Mouse (Mus musculus): ENCODE measurements around the gene Tox2. TPM values are rescaled to one million over a fixed set of nuclear protein-coding genes. Genes with fewer than 3 reads are reported as not detected.

The Tox2 gene
- polyA plus RNA-seq, 1 experiment from 2014 or later, result 26.6 TPM

- no peak for DNase-seq (ENCODE audit: extremely low spot score, low spot score)
- WGBS, result 22% methylated on average over 5 of the region's 5 CpGs
- H3K27ac ChIP-seq, result no peak overlapping the region
- no peaks in the 10 kb centered on the region for H3K36me3 ChIP-seq (replicated peaks)
- no peak overlapping the region for H3K4me3 ChIP-seq
- H3K9me3 ChIP-seq, result no peaks in the 10 kb centered on the region
- no peaks in the 10 kb centered on the region for H3K27me3 ChIP-seq (ENCODE audit: poor library complexity, severe bottlenecking)
- peaks cover 57% of the 10 kb centered on the region for H3K4me1 ChIP-seq
Measured at GRCm38 (mm10) chr2:163241867-163242266, 38.9 kb downstream of the Tox2 start.

- Histone ChIP-seq H3K4me1 (peaks cover 48% of the 10 kb centered on the region), H3K9me3 (no peaks in the 10 kb centered on the region), H3K36me3 (replicated peaks) (peaks cover 9% of the 10 kb centered on the region), H3K27ac (peak overlapping the region; percentile 53; the same call in 1 of the 2 replicates), H3K27me3 (ENCODE audit: poor library complexity, severe bottlenecking) (no peaks in the 10 kb centered on the region), H3K4me3 (no peak overlapping the region)
- no peak for DNase-seq (ENCODE audit: extremely low spot score, low spot score)
- 81% methylated on average over 12 of the region's 12 CpGs for WGBS
Measured at GRCm38 (mm10) chr2:163243917-163244852, 41.3 kb downstream of the Tox2 start.

GRCm38 (mm10) chr2:163248912-163249311 lies 46.0 kb downstream of the Tox2 start:
- WGBS, result 75% methylated on average over 7 of the region's 7 CpGs
- no peak for DNase-seq (ENCODE audit: extremely low spot score, low spot score)
- H3K27me3 ChIP-seq (ENCODE audit: poor library complexity, severe bottlenecking), result no peaks in the 10 kb centered on the region
- H3K27ac ChIP-seq, result no peak overlapping the region
- peaks cover 22% of the 10 kb centered on the region for H3K36me3 ChIP-seq (replicated peaks)
- peaks cover 27% of the 10 kb centered on the region for H3K4me1 ChIP-seq
- no peak overlapping the region for H3K4me3 ChIP-seq
- H3K9me3 ChIP-seq, result no peaks in the 10 kb centered on the region

GRCm38 (mm10) chr2:163252645-163253044 lies 49.7 kb downstream of the Tox2 start:
- H3K27me3 ChIP-seq (ENCODE audit: poor library complexity, severe bottlenecking), result no peaks in the 10 kb centered on the region
- H3K27ac ChIP-seq, result no peak overlapping the region
- DNase-seq (ENCODE audit: extremely low spot score, low spot score), result no peak
- peaks cover 27% of the 10 kb centered on the region for H3K36me3 ChIP-seq (replicated peaks)
- no peak overlapping the region for H3K4me3 ChIP-seq
- 97% methylated on average over 2 of the region's 2 CpGs for WGBS
- H3K9me3 ChIP-seq, result no peaks in the 10 kb centered on the region
- peaks cover 4% of the 10 kb centered on the region; the same call in 1 of the 2 replicates for H3K4me1 ChIP-seq

GRCm38 (mm10) chr2:163253248-163254099 lies 50.5 kb downstream of the Tox2 start:
- Histone ChIP-seq H3K27me3 (ENCODE audit: poor library complexity, severe bottlenecking) (no peaks in the 10 kb centered on the region), H3K4me1 (peaks cover 4% of the 10 kb centered on the region; the same call in 1 of the 2 replicates), H3K4me3 (no peak overlapping the region), H3K27ac (no peak overlapping the region), H3K9me3 (no peaks in the 10 kb centered on the region), H3K36me3 (replicated peaks) (peaks cover 25% of the 10 kb centered on the region)
- no peak for DNase-seq (ENCODE audit: extremely low spot score, low spot score)
- WGBS, result 88% methylated on average over 22 of the region's 22 CpGs

- no peak for DNase-seq (ENCODE audit: extremely low spot score, low spot score)
- H3K27ac ChIP-seq, result no peak overlapping the region
- no peaks in the 10 kb centered on the region for H3K27me3 ChIP-seq (ENCODE audit: poor library complexity, severe bottlenecking)
- 91% methylated on average over 6 of the region's 6 CpGs for WGBS
- no peaks in the 10 kb centered on the region for H3K9me3 ChIP-seq
- H3K4me3 ChIP-seq, result no peak overlapping the region
- H3K4me1 ChIP-seq, result peaks cover 4% of the 10 kb centered on the region; the same call in 1 of the 2 replicates
- peaks cover 24% of the 10 kb centered on the region for H3K36me3 ChIP-seq (replicated peaks)
Measured at GRCm38 (mm10) chr2:163254228-163254627, 51.3 kb downstream of the Tox2 start.

GRCm38 (mm10) chr2:163256765-163257164 lies 53.8 kb downstream of the Tox2 start:
- Histone ChIP-seq H3K27me3 (ENCODE audit: poor library complexity, severe bottlenecking) (no peaks in the 10 kb centered on the region), H3K36me3 (replicated peaks) (peaks cover 11% of the 10 kb centered on the region), H3K9me3 (no peaks in the 10 kb centered on the region), H3K27ac (no peak overlapping the region), H3K4me1 (peaks cover 13% of the 10 kb centered on the region), H3K4me3 (no peak overlapping the region)
- 86% methylated on average over 1 of the region's 1 CpGs for WGBS
- no peak for DNase-seq (ENCODE audit: extremely low spot score, low spot score)

GRCm38 (mm10) chr2:163261362-163262054 lies 58.6 kb downstream of the Tox2 start:
- H3K27me3 ChIP-seq (ENCODE audit: poor library complexity, severe bottlenecking), result no peaks in the 10 kb centered on the region
- WGBS, result 76% methylated on average over 6 of the region's 6 CpGs

GRCm38 (mm10) chr2:163262055-163262420 lies 59.1 kb downstream of the Tox2 start:
- no peak for DNase-seq (ENCODE audit: extremely low spot score, low spot score)

More at GRCm38 (mm10) chr2:163261362-163262054, 58.6 kb downstream of the Tox2 start:
- Histone ChIP-seq H3K9me3 (no peaks in the 10 kb centered on the region), H3K36me3 (replicated peaks) (peaks cover 22% of the 10 kb centered on the region), H3K4me3 (no peak overlapping the region), H3K4me1 (peaks cover 9% of the 10 kb centered on the region), H3K27ac (peak overlapping the region; percentile 51; the same call in 1 of the 2 replicates)
- DNase-seq (ENCODE audit: extremely low spot score, low spot score), result no peak

GRCm38 (mm10) chr2:163267097-163267496 lies 64.2 kb downstream of the Tox2 start:
- H3K27ac ChIP-seq, result no peak overlapping the region
- H3K36me3 ChIP-seq (replicated peaks), result peaks cover 26% of the 10 kb centered on the region

More at GRCm38 (mm10) chr2:163262055-163262420, 59.1 kb downstream of the Tox2 start:
- Histone ChIP-seq H3K27ac (no peak overlapping the region), H3K4me3 (no peak overlapping the region), H3K27me3 (ENCODE audit: poor library complexity, severe bottlenecking) (no peaks in the 10 kb centered on the region), H3K4me1 (peaks cover 9% of the 10 kb centered on the region), H3K9me3 (no peaks in the 10 kb centered on the region), H3K36me3 (replicated peaks) (peaks cover 20% of the 10 kb centered on the region)
- WGBS, result 84% methylated on average over 4 of the region's 4 CpGs

GRCm38 (mm10) chr2:163271581-163272492 lies 68.9 kb downstream of the Tox2 start:
- peaks cover 21% of the 10 kb centered on the region for H3K36me3 ChIP-seq (replicated peaks)
- no peaks in the 10 kb centered on the region for H3K27me3 ChIP-seq (ENCODE audit: poor library complexity, severe bottlenecking)
- H3K9me3 ChIP-seq, result no peaks in the 10 kb centered on the region
- no peaks in the 10 kb centered on the region; the same call in 1 of the 2 replicates for H3K4me1 ChIP-seq
- WGBS, result 74% methylated on average over 8 of the region's 8 CpGs
- no peak for DNase-seq (ENCODE audit: extremely low spot score, low spot score)
- no peak overlapping the region for H3K4me3 ChIP-seq
- no peak overlapping the region for H3K27ac ChIP-seq

More at GRCm38 (mm10) chr2:163267097-163267496, 64.2 kb downstream of the Tox2 start:
- Histone ChIP-seq H3K4me1 (no peaks in the 10 kb centered on the region; the same call in 1 of the 2 replicates), H3K4me3 (no peak overlapping the region), H3K9me3 (no peaks in the 10 kb centered on the region), H3K27me3 (ENCODE audit: poor library complexity, severe bottlenecking) (no peaks in the 10 kb centered on the region)
- no peak for DNase-seq (ENCODE audit: extremely low spot score, low spot score)

Measured in forebrain, embryonic 10.5 days (tissue).